Mouse (Mus musculus) megakaryocyte, embryonic 14.5 days (primary cell): ENCODE measurements around the gene Slc44a3.

ENCODE experiments used
- FLI1 ChIP-seq: IDR thresholded peaks from 2 replicates; pipeline ENCODE4 v1.6.1; 2012; ENCODE audit warnings: low read length, inconsistent platforms, mixed read lengths
- GATA1 ChIP-seq: IDR thresholded peaks from 3 replicates; pipeline ENCODE4 v1.6.1; 2012; ENCODE audit warnings: mixed read lengths, low read length, inconsistent platforms, borderline replicate concordance

GRCm38 (mm10) chr3:121530546-121531258 is 1.5 kb downstream of the Slc44a3 start:
- TF ChIP-seq GATA1 (no peak), FLI1 (no peak)
